Mouse (Mus musculus) cerebellum, adult 9-11 months (tissue): ENCODE data around the gene Rgmb.

Experiments used
- DNase-seq: peaks from one replicate; pipeline ENCODE4 v3.0.0; 2022

The Rgmb gene

GRCm38 (mm10) chr17:15821706-15822105 is 9.1 kb downstream of the Rgmb start:
- no peak for DNase-seq

- DNase-seq: no peak
Measured at GRCm38 (mm10) chr17:15820761-15821160, 10.1 kb downstream of the Rgmb start.

GRCm38 (mm10) chr17:15820146-15820545 is 10.7 kb downstream of the Rgmb start:
- no peak for DNase-seq

- no peak for DNase-seq
Measured at GRCm38 (mm10) chr17:15818372-15818771, 12.5 kb downstream of the Rgmb start.

GRCm38 (mm10) chr17:15817634-15818033 is 13.2 kb downstream of the Rgmb start:
- no peak for DNase-seq

- DNase-seq: no peak
Measured at GRCm38 (mm10) chr17:15817096-15817450, 13.8 kb downstream of the Rgmb start.

GRCm38 (mm10) chr17:15816379-15817095 is 14.3 kb downstream of the Rgmb start:
- no peak for DNase-seq

- no peak for DNase-seq
Measured at GRCm38 (mm10) chr17:15815312-15816018, 15.4 kb downstream of the Rgmb start.

- no peak for DNase-seq
Measured at GRCm38 (mm10) chr17:15813658-15814212, 17.1 kb downstream of the Rgmb start.

- no peak for DNase-seq
Measured at GRCm38 (mm10) chr17:15812136-15812778, 18.6 kb downstream of the Rgmb start.

GRCm38 (mm10) chr17:15809949-15810348 is 20.9 kb downstream of the Rgmb start:
- DNase-seq: no peak

GRCm38 (mm10) chr17:15808468-15809374 is 22.1 kb downstream of the Rgmb start:
- no peak for DNase-seq

- DNase-seq: no peak
Measured at GRCm38 (mm10) chr17:15808015-15808414, 22.8 kb downstream of the Rgmb start.

- DNase-seq: no peak
Measured at GRCm38 (mm10) chr17:15807295-15807984, 23.4 kb downstream of the Rgmb start.

- DNase-seq: no peak
Measured at GRCm38 (mm10) chr17:15804008-15804812, 26.6 kb downstream of the Rgmb start.

- no peak for DNase-seq
Measured at GRCm38 (mm10) chr17:15799195-15799793, 31.5 kb downstream of the Rgmb start.

- DNase-seq: no peak
Measured at GRCm38 (mm10) chr17:15790716-15791115, 40.1 kb downstream of the Rgmb start.

GRCm38 (mm10) chr17:15787036-15787435 is 43.8 kb downstream of the Rgmb start:
- DNase-seq: no peak

GRCm38 (mm10) chr17:15777979-15778378 is 52.9 kb downstream of the Rgmb start:
- DNase-seq: no peak

- DNase-seq: no peak
Measured at GRCm38 (mm10) chr17:15776349-15776748, 54.5 kb downstream of the Rgmb start.
